Mouse (Mus musculus) CD4-positive, CD25-positive, alpha-beta regulatory T cell, adult 4 months (primary cell): Measurements from ENCODE around the gene Dyrk1a. TPM values are rescaled to one million over a fixed set of nuclear protein-coding genes. Genes with fewer than 3 reads are reported as not detected.
"Not testable (repeated sequence)": the region's sequence is repeated elsewhere in the genome, so short reads cannot be mapped to it uniquely, and the experiment has no call there.

ENCODE experiments used
- ATAC-seq: one replicate; pipeline ENCODE4 v1.8.0; 2017
- polyA plus RNA-seq, 2 experiments: library from polyadenylated mRNA; unstranded; fragments of 100-300 nt; shearing (Covaris generic); gene quantifications; one replicate each; pipeline ENCODE4 v1.2.1; 2017

The Dyrk1a gene
- polyA plus RNA-seq, 2 experiments from 2014 or later, result 24.2 to 26.6 TPM

GRCm38 (mm10) chr16:94641799-94642198 lies 72.0 kb downstream of the Dyrk1a start:
- no peak for ATAC-seq

- peak; percentile 40 for ATAC-seq
Measured at GRCm38 (mm10) chr16:94647153-94647552, 77.3 kb downstream of the Dyrk1a start.

GRCm38 (mm10) chr16:94647925-94648324 lies 78.1 kb downstream of the Dyrk1a start:
- peak; percentile 86 for ATAC-seq

GRCm38 (mm10) chr16:94649861-94650260 lies 80.1 kb downstream of the Dyrk1a start:
- no peak for ATAC-seq

GRCm38 (mm10) chr16:94652091-94652713 lies 82.4 kb downstream of the Dyrk1a start:
- ATAC-seq, result no peak

GRCm38 (mm10) chr16:94655083-94655482 lies 85.3 kb downstream of the Dyrk1a start:
- no peak for ATAC-seq

- no peak for ATAC-seq
Measured at GRCm38 (mm10) chr16:94656891-94657290, 87.1 kb downstream of the Dyrk1a start.

GRCm38 (mm10) chr16:94659394-94659793 lies 89.6 kb downstream of the Dyrk1a start:
- no peak for ATAC-seq

- ATAC-seq, result no peak
Measured at GRCm38 (mm10) chr16:94660221-94660620, 90.4 kb downstream of the Dyrk1a start.

- peak; percentile 23 for ATAC-seq
Measured at GRCm38 (mm10) chr16:94667557-94667956, 97.7 kb downstream of the Dyrk1a start.

- ATAC-seq, result no peak
Measured at GRCm38 (mm10) chr16:94671313-94671712, 101.5 kb downstream of the Dyrk1a start.

- no peak for ATAC-seq
Measured at GRCm38 (mm10) chr16:94680924-94681323, 111.1 kb downstream of the Dyrk1a start.

- no peak for ATAC-seq
Measured at GRCm38 (mm10) chr16:94681760-94682159, 112.0 kb downstream of the Dyrk1a start.

- ATAC-seq, result no peak
Measured at GRCm38 (mm10) chr16:94683960-94684359, 114.2 kb downstream of the Dyrk1a start.

GRCm38 (mm10) chr16:94693687-94694305 lies 124.0 kb downstream of the Dyrk1a start:
- ATAC-seq, result no peak

GRCm38 (mm10) chr16:94697553-94697952 lies 127.7 kb downstream of the Dyrk1a start:
- ATAC-seq, result no peak

GRCm38 (mm10) chr16:94698234-94698633 lies 128.4 kb downstream of the Dyrk1a start:
- ATAC-seq, result not testable (repeated sequence)

GRCm38 (mm10) chr16:94701141-94701540 lies 131.3 kb downstream of the Dyrk1a start:
- no peak for ATAC-seq

GRCm38 (mm10) chr16:94701971-94702370 lies 132.2 kb downstream of the Dyrk1a start:
- ATAC-seq, result no peak

GRCm38 (mm10) chr16:94713480-94714094 lies 143.8 kb downstream of the Dyrk1a start:
- ATAC-seq, result peak; percentile 95

GRCm38 (mm10) chr16:94714483-94714882 lies 144.7 kb downstream of the Dyrk1a start:
- no peak for ATAC-seq

- ATAC-seq, result no peak
Measured at GRCm38 (mm10) chr16:94717051-94717450, 147.2 kb downstream of the Dyrk1a start.

- no peak for ATAC-seq
Measured at GRCm38 (mm10) chr16:94718919-94719318, 149.1 kb downstream of the Dyrk1a start.

GRCm38 (mm10) chr16:94719488-94719887 lies 149.7 kb downstream of the Dyrk1a start:
- no peak for ATAC-seq
